ENCODE assay signal across 8 mouse cellular contexts in the genomic region with DNA sequence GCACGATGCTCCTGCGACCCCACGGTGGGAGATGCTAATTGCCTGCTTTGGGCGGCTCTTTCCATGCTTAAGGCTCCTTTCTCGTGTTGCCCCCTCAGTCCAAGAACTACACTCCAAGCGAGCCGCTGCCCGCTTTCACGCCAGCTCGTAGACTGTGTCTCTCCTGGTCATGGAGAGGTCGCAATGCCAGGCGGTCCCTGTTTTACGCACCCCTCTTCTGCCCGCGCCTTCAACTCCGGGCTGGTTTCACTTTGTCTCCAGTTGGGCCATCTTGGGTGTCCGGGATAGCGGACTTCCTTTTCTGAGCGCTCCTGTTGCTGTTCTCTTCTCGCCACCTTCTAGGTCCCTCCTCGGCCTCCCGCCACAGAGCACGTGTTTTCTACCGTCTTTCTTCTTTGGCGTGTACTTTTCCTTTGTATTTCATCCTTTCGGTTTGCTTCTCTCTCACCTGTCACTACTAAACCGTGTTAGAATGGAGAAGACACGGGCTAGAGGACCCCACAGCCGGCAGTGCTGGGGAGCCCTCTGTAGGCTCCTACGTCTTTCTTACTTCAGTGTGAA. TPM values are rescaled to one million over a fixed set of nuclear protein-coding genes. Genes with fewer than 3 reads are reported as not detected.
A peak's percentile ranks its signal among the peaks of the same experiment; 100 is the strongest.
DNase-seq lines count a peak whose midpoint lies in the region; ATAC-seq and TF ChIP-seq lines count a peak whose summit lies in the region.

No protein-coding gene starts in this region.

- TF ChIP-seq POLR2A in CH12.LX (IDR thresholded peaks at IDR 0.05; ENCODE audit: low read depth, low read length): 0 out of 2 replicates have a peak, but pooled peaks have one; percentile 0

- H3K4me3 ChIP-seq in CH12.LX (replicated peaks in 1 of 3; ENCODE audit: low read depth in 2 of 3, low read length in 2 of 3, poor library complexity in 1 of 3): peak overlapping the region; percentile 23 to 66 (median 47)
- H3K4me3 ChIP-seq in forebrain, embryonic 10.5 days: peak overlapping the region; percentile 60
- peak overlapping the region; percentile 55 for H3K4me3 ChIP-seq in lung, postnatal 0 days (ENCODE audit: low read depth, low read length)

- H3K36me3 ChIP-seq in CH12.LX (replicated peaks in 1 of 2; ENCODE audit: control insufficient read depth in 1 of 2, insufficient read depth in 1 of 2, low read length in 1 of 2): no peaks in the 10 kb centered on the region
- H3K36me3 ChIP-seq in forebrain, embryonic 10.5 days (replicated peaks): no peaks in the 10 kb centered on the region
- H3K36me3 ChIP-seq in lung, postnatal 0 days (ENCODE audit: insufficient read depth, low read length): no peaks in the 10 kb centered on the region

- DNase-seq in gastrocnemius, postnatal 10 days: peak; percentile 22
- DNase-seq in gastrocnemius, postnatal 25 days: no peak
- DNase-seq in CH12.LX (ENCODE audit: extremely low read depth): no peak
- DNase-seq in forebrain, embryonic 10.5 days (ENCODE audit: extremely low spot score, low spot score): no peak
- peak; percentile 40 for DNase-seq in lung, postnatal 0 days (ENCODE audit: low spot score)
- peak; percentile 21 to 69 for DNase-seq in spleen, postnatal 4 days (ENCODE audit: low spot score in 2 of 2)
- DNase-seq in right cerebral cortex, postnatal 36 days (ENCODE audit: low spot score in 2 of 2): no peak

- H3K79me2 ChIP-seq in CH12.LX (replicated peaks; ENCODE audit: control insufficient read depth, extremely low read depth, insufficient read depth, poor library complexity, severe bottlenecking): no peaks in the 10 kb centered on the region

- H3K27ac ChIP-seq in CH12.LX (ENCODE audit: insufficient read depth, low read depth): no peak overlapping the region
- H3K27ac ChIP-seq in forebrain, embryonic 10.5 days: peak overlapping the region; percentile 80
- H3K27ac ChIP-seq in lung, postnatal 0 days (ENCODE audit: low read length): no peak overlapping the region

- H3K27me3 ChIP-seq in CH12.LX (replicated peaks): no peaks in the 10 kb centered on the region
- peaks cover 86% of the 10 kb centered on the region for H3K27me3 ChIP-seq in forebrain, embryonic 10.5 days (ENCODE audit: poor library complexity, severe bottlenecking)
- H3K27me3 ChIP-seq in lung, postnatal 0 days (replicated peaks; ENCODE audit: insufficient read depth, low read length): 0 out of 2 replicates have a peak, but pooled peaks cover 3% of the 10 kb centered on the region

- peak overlapping the region; percentile 85 for H3K4me2 ChIP-seq in CH12.LX (ENCODE audit: insufficient read depth, low read depth, poor library complexity, severe bottlenecking)
- H3K4me2 ChIP-seq in lung, postnatal 0 days (replicated peaks; ENCODE audit: low read depth, low read length): peak overlapping the region; percentile 98

- WGBS in forebrain, embryonic 10.5 days: 6% methylated on average over 30 of the region's 30 CpGs
- 3% methylated on average over 29 of the region's 30 CpGs for WGBS in lung, postnatal 0 days

- H3K9me3 ChIP-seq in CH12.LX (replicated peaks; ENCODE audit: low read length): no peaks in the 10 kb centered on the region
- no peaks in the 10 kb centered on the region for H3K9me3 ChIP-seq in forebrain, embryonic 10.5 days
- H3K9me3 ChIP-seq in lung, postnatal 0 days (ENCODE audit: low read length): no peaks in the 10 kb centered on the region

- peak; percentile 64 for ATAC-seq in inflammation-experienced regulatory T-cells, adult 6 months
- ATAC-seq in lung, postnatal 0 days: peak; percentile 63

- dilution Hi-C loops in CH12.LX (cut with MboI; ENCODE audit: extremely low pct_ligation_motif_present, extremely low pct_unique_long_range_greater_than_20kb, low sequenced_read_pairs): no loop called here

- no peak for TF ChIP-seq RAD21 in CH12.LX (IDR thresholded peaks at IDR 0.05; ENCODE audit: low read depth, low read length)

- peaks cover 8 to 30% of the 10 kb centered on the region in 2 experiments for H3K4me1 ChIP-seq in CH12.LX (ENCODE audit: control insufficient read depth in 1 of 2, insufficient read depth in 2 of 2)
- peaks cover 60% of the 10 kb centered on the region for H3K4me1 ChIP-seq in forebrain, embryonic 10.5 days
- no peaks in the 10 kb centered on the region for H3K4me1 ChIP-seq in lung, postnatal 0 days (ENCODE audit: insufficient read depth, low read depth, low read length)

- peak overlapping the region; percentile 20 for H3K9ac ChIP-seq in CH12.LX (ENCODE audit: insufficient read depth, low read depth)
- H3K9ac ChIP-seq in lung, postnatal 0 days (replicated peaks; ENCODE audit: low read depth): 0 out of 2 replicates have a peak overlapping the region, but pooled peaks have one; percentile 19

- in situ Hi-C loops in CH12.LX (cut with MboI; ENCODE audit: low pct_ligation_motif_present, low pct_unique_long_range_greater_than_20kb, low sequenced_read_pairs): loop anchor here (5.0 kb wide), 1 partner anchor 111 kb away; no protein-coding TSS in a partner anchor

- TF ChIP-seq EP300 in CH12.LX (IDR thresholded peaks at IDR 0.05; ENCODE audit: low read length): no peak
- TF ChIP-seq EP300 in lung, postnatal 0 days (IDR thresholded peaks at IDR 0.05): no peak

- TF ChIP-seq CTCF in CH12.LX (conservative IDR thresholded peaks at IDR 0.05 in 1 of 2, IDR thresholded peaks at IDR 0.05 in 1 of 2; ENCODE audit: low read depth in 2 of 2, low read length in 2 of 2): no peak
- TF ChIP-seq CTCF in lung, postnatal 0 days (IDR thresholded peaks at IDR 0.05): no peak

TF ChIP-seq in CH12.LX, 34 proteins besides CTCF, POLR2A, EP300 and RAD21:
- TF ChIP-seq TCF12 (IDR thresholded peaks at IDR 0.05; ENCODE audit: low read depth, low read length) (no peak), IRF4 (IDR thresholded peaks at IDR 0.05; ENCODE audit: low read depth, low read length) (0 out of 2 replicates have a peak, but pooled peaks have one; percentile 19), TBP (conservative IDR thresholded peaks at IDR 0.05; ENCODE audit: low read depth, low read length) (no peak), NELFE (IDR thresholded peaks at IDR 0.05; ENCODE audit: low read depth, low read length) (no peak), JUN (IDR thresholded peaks at IDR 0.05; ENCODE audit: insufficient read depth, low read depth, low read length) (no peak), JUND (conservative IDR thresholded peaks at IDR 0.05; ENCODE audit: low read depth, low read length) (no peak), MEF2A (IDR thresholded peaks at IDR 0.05; ENCODE audit: borderline replicate concordance, low read depth, low read length) (no peak), PAX5 (IDR thresholded peaks at IDR 0.05; ENCODE audit: low read length) (no peak), MAX (IDR thresholded peaks at IDR 0.05; ENCODE audit: low read length) (peak; percentile 64), SIN3A (IDR thresholded peaks at IDR 0.05; ENCODE audit: low read length) (no peak)

RNA-seq across cellular contexts. Expression of gene Vrk1, which starts 46.9 kb away (rescaled TPM):
- 10 to 100 TPM in 1 of 2 experiments, 1 to 10 TPM in 1; 9.1 to 10.5 TPM for total RNA-seq in gastrocnemius, postnatal 10 days (2021)
- total RNA-seq in gastrocnemius, postnatal 25 days (2021): 1 to 10 TPM; 3.0 to 3.4 TPM
- 51.2 and 55.2 TPM in 2 replicates for total RNA-seq in CH12.LX (2012; rRNA removed)
- 124 and 138 TPM in 2 replicates for total RNA-seq in CH12.LX (2014; rRNA removed)
- polyA plus RNA-seq in CH12.LX (2012; ENCODE audit: insufficient read length, low read depth): 69.1 and 70.4 TPM in 2 replicates
- polyA plus RNA-seq in forebrain, embryonic 10.5 days (2016; fragmentation: Nextera tagmentation; extraction: Ambion mirVana): 123 TPM in 2 replicates
- 100 to 1,000 TPM; 124 to 151 (median 151) TPM for polyA plus RNA-seq in inflammation-experienced regulatory T-cells, adult 6 months (2017; shearing (Covaris generic))
- polyA plus RNA-seq in lung, postnatal 0 days (2015; fragmentation: Nextera tagmentation; extraction: Ambion mirVana): 23.6 and 26.4 TPM in 2 replicates

Comparison
In these comparisons a context has a peak if more than half of its experiments do, and no peak if none do; other contexts are left out.
1. DNase-seq: peak in gastrocnemius, postnatal 10 days (single experiment), lung, postnatal 0 days (single experiment) and spleen, postnatal 4 days (2 of 2); none in gastrocnemius, postnatal 25 days (single experiment), CH12.LX (single experiment), forebrain, embryonic 10.5 days (single experiment) and right cerebral cortex, postnatal 36 days (0 of 2).
2. Peak in every context shown above with its lines, with median percentiles within 50 percentile points of each other: H3K4me3 ChIP-seq.